Mouse (Mus musculus) ovary, adult 18-20 months (tissue): ENCODE results near the gene Plscr2.

ENCODE experiments used
- DNase-seq: peaks from one replicate; pipeline ENCODE4 v3.0.0; 2022; ENCODE audit warnings: low spot score, mixed read lengths

Plscr2 gene

DNA sequence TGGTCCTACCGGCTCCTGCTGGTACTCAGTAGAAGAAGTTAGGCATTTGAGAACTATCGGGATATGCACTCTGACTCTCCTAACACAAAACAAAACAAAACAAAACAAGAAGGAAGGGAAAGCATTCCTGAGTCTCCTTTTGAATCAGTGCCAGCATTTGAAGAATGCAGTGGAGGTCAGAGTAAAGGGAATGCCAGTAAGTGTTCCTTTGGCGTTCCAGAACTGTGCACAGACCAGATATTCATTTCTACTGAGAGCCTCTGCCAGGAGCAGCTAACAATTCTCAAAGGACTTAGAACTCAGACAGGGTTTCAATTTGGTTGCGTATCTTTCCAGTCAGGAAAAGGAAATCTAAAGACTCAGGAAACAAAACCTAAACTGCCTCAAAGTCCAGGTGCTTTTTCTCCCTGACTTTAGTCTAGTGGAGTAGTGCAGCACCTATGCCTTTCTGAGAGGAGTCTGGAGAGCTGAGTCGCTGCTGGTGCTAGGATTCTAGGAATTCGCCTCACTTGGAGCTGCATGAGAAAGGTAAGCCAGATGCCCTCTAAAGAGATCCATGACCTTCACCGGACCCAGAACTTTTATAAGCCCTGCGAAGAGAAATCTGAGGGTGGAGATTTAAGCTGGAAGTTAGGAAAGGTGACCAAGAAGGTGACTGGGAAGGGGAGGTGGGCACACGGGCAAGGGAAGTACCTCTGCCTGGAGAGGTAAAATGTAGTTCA, at the start of gene Plscr2:
Gene Plscr2 (plus strand): TSS at position 117 of the 722 bp plus-strand sequence.
- DNase-seq: peak; percentile 17

DNA sequence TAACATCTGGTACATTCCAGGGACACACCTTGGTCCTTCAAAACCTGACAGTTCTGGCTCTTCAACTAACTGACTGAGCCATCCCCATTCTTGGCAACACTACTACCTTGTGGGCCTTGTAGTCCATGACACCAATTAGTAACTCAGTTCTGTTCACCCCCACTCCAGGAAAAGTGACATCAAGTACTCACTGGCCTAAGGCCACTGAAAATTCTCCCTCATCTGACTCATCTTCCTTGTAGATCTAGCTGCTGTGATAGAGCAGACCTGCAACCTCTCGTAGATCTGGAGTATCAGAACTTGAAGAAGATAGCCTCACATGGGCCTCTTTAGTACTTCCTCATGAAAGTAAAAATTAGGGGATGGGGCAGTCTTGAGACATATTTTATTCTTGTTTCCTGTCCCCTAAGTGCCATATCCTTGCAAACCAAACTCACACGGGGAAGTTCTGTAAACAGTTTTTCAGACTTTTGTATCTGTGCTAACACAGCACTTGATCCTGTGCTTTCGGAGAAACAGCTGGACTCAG, 49.2 kb upstream of the Plscr2 start:
- no peak for DNase-seq

DNA sequence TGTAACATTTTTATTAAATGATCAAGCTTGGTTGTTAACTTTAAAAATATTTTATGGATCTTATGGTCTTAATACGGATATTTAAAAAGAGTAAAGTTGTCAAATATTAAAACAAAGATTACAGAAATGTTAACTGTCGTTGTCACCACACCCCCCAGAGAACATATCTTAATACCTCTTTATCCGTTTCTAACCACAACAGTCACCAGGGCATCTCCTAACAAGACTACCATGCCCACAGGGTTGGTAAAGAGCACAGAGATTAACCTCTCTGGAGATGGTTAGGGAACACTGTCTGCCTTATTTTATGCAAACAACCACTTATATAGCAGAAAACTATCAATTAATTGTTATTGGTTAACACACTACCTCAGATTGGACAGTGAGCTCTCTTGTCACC, 48.6 kb upstream of the Plscr2 start:
- no peak for DNase-seq

DNA sequence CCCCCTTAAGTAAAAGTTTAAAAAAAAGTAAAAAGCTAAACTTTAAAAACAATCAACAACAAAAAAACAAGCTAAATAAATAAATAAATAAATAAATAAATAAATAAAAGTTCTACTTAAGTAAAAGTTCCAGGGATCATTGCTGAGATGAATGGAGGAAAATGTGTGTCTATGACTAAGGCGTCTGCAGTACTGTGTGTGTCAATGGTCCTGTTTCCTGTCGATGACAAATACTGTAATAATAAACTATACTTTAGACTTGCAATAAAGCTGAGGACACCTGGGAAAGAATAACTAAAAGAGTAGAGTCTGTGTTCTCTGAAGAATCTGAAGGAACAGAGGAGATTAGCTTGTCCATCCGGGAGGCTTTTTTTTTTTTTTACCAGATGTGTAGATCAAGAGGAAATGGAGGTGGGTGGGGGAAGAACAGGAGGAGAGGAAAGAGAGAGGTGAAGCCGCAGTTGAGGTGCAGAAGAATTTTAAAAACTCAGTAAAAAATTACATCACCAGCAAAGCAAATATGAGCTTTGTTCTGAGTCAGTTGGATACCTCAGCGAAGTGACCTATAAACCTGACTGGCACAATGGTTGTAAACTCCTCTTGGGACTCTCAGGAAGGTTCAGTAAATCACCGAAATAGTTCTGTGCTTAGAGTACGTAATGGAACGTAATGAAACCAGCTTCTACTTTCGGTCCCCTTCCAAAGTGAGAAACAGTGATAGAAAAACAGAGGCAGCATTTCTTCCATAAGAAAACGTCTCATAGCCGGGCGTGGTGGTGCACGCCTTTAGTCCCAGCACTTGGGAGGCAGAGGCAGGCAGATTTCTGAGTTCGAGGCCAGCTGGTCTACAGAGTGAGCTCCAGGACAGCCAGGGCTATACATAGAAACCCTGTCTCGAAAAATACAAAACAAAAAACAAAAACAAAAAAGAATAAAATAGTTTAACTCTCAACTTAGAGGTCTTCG, 46.3 kb upstream of the Plscr2 start:
- DNase-seq: no peak

DNA sequence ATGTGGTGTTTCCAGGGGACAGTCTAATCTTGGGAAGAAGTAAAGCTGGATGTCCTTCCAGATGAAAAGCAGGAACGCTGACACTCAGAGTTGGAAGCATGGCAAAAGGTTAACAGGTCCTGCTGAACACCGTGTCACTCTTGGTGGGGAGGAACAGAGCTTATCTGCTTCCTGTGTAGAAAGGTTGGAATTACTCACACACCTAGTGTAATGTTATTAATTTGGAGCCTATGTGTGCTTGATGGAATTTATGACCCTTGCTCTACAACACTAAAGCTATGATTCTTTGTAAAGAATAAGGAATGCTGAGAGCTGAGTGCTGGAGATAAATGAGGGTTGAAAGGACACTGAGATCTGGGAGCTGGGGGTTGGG, 45.6 kb upstream of the Plscr2 start:
- DNase-seq: no peak

DNA sequence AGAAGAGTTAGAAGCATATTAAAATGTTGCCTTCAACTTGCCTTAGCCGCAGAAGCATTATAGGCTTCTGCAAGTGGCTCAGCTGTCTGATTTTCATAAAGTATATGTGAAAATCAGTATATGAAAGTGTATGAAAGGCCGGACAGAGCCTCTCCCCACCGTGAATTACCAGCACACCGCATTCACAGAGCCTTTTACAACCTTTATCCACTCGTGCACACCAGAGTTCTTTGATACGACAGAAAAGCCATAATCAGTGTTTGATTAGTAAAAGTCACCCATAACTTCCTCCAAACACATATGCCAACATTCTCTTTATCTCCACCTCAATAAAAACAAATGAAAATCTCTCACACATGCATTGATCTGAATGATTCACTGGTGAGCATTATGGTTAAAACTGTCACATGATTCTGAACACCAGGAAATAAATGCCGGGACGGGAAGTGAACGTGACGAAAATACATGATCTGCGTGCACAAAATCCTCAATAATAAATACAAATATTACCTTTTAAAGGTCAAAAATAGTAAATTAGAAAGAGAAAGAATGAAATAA, 40.4 kb upstream of the Plscr2 start:
- DNase-seq: no peak

DNA sequence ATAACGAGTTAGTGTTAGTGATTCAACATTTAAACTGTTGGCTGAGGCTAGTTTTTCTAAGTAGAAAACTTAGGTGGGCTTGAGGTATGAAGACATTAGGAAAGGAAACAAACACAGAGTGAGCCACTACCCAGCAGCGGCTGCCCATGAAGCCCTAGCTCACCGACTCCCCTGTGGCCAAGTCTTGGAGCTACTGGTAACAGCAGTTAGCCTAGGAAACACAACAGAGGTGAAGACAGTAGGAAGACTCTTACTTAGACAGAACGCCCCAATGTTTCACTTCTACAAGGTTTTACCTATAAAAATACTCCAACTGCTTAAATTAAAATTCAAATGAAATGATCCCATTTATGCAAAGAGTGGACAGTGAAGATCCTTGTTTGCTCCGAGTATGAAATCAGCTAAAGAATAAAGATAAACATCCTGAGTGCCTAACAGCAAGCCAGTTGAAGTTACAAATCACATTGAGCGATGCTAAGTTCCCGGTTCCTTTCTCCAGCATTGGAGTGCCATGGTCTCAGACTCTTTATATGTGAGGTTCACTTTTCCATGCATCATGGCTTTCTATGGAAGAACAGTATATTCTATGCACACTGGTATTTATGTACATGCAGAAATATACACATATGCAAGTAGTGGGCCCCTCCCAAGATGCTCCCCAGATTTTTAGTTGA, 26.5 kb upstream of the Plscr2 start:
- DNase-seq: no peak

DNA sequence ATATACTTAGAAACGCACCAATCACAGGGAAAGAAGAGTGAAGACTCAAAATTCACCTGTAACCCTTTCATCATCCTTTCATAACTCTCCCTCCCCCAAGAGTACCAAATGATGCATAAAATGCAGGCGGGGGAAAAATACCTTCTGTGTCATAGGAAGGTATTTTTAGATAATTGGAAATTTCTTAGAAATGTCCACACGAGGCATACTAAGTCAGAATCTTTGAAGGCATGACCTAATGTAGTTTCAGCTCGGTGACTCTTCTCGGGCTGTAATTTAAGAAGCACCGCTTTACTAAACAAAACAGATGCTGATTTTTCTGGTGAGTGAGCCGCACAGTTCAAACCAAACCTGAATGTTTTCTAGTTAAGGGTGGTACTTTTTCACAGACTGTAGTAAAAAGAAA, 26.0 kb upstream of the Plscr2 start, which contains the start of gene Plscr1:
Gene Plscr1 (plus strand): TSS at position 304 of the 406 bp plus-strand sequence.
- no peak for DNase-seq

DNA sequence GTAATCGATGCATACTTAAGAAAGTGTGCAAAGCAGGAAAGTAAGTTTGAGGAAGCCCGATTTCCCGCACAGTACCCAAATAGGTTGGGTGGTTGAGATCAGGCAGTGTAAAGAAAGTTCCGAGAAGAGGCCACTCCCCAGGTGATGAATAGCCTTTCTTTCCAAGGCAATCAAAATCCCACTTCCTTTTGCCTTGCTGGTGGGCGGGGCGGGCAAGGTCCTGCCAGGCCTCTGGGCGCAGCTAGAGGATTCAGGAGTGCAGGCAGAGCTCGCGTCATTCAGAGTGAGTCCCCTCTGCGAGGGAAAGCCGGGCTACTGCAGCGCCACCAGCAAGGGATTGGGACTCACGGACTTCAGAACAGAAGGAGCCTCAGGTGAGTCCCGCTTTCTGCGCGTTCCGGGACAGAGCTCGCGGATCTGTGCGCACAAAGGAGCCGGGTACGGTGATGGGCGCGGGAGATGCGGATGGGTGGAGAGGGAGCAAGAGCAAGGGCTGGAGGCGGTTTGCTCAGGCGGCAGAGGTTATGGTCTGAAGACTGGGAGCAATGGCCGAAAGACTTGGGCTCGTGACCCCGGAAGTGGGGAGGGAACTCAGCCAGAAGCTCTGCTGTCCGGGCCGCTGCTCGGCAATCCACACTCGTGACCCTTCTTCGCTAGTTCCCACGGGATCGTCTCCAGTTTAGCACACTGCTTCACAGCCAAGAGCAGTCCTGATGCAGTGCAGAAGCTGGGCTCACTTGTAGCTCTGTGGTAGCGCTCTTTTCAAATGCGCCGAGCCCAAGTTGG, 25.2 kb upstream of the Plscr2 start:
- peak; percentile 67 for DNase-seq

DNA sequence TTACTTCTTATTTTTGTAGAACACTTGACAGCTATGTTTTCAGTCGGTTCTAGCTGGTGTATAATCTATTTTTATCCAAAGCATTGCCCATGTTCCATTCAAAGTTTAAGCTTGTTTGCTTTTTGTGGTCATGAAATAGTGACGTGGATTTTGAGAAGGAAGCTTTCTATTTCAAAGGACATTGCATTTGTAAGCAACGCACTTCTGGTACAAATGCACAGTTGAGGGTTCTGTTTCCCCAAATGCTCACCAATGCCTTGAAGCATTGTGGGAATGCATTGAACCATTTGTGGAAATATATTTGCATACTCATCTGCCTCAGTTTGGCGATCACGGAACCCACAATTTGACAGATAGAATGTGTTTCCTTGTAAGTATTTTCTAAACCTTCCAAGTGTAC, 22.7 kb upstream of the Plscr2 start:
- DNase-seq: no peak

DNA sequence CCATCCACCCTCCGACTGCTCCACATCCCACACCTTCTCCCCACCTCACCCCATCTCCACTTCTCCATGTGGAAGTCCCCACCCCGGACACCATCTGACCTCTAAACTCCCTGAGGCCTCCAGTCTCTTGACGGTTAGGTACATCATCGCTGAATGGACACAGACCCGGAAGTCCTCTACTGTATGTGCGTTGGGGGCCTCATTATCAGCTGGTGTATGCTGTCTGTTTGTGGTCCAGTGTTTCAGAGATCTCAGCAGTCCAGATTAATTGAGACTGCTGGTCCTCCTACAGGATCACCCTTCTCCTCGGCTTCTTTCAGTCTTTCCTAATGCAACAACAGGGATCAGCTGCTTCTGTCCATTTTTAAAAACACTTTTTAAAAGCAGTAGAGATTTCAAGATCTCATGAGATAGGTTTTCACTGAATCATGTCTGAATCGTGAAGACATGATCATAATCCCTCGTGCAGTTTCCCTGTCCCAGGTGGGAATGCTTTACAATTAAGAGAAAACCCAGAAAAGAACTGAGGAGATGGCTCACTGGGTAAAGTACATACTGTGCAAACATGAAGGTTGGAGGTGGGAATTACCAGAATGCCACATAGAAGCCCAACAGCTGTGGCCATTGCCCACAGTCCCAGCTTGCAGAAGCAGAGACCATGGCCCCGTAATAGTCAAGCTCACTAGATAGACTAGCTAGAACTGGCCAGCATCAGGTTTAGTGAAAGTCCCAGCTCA, 21.6 kb upstream of the Plscr2 start:
- no peak for DNase-seq

DNA sequence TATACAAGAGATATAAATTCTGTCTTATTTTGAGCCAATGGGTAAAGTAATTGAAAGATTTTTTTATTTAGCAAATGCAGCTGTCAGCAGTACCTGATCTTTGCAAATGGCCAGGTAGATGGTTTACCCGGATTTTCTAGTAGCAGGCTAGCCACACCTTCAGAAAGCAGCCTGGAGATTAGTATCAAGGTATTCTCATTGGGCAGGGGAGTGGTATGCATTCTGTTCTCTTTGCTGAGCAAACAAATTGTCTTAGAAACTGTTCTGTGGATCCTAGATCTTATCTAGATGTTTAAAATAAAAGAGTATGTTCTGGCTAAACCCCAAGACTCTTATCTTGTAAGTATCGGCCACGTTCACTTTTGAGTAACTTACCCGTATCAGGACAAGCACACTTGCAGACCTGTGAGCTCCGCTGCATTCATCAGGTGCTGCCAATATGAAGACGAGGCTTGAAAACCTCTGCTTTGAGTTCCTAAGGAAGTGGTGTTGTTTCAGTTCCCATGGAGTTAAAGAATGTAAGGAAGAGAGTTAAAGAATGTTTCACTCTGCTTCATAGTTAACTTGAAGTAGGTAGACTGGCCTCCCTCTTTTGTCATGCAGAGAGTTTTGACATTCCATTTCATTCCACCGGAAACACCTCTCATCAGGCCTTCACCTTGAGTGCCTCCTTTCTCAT, 14.8 kb upstream of the Plscr2 start:
- DNase-seq: no peak

DNA sequence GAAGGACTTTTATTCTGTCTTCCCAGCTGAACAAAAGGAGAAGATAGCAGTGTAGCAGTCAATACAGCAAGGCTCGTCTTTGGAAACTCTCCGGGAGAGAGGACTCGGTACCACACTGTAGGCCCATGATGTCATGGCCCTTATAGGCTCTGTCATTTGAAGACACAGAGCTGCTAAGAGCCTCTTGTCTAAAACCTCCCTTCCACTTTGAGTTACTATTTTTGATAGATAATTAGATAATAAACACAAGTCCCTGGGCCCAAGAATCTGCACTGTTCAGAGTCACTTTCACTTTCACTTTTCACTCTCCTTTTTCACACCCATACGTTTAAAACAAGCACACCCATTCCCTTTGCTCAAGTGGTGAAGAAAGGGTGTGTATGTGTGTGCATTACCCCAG, 9.7 kb upstream of the Plscr2 start:
- no peak for DNase-seq

DNA sequence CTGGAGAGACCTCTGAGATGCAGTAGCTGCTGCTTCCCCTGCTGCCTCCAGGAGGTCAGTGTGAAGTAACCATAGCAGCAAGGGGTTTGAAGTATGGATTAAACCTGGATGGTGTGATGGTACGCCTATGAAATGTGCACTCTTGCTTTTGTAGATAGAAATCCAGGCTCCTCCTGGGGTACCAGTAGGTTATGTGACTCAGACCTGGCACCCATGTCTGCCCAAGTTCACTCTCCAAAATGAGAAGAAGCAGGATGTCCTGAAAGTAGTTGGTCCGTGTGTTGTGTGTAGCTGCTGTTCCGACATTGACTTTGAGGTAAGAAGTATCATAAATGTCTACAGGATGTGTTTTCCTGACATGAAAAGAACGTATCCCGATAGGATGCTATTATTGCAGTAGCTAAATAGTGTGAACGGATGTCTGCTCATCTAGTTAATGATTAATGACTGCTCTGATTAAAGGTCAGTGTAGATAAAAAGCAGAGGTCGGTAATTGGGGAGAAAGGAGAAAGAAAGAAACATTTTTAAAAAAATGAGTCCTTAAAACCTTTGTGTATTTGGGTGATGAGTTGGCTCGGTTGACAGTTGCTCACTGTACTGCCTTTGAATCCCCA, 8.7 kb upstream of the Plscr2 start:
- no peak for DNase-seq

DNA sequence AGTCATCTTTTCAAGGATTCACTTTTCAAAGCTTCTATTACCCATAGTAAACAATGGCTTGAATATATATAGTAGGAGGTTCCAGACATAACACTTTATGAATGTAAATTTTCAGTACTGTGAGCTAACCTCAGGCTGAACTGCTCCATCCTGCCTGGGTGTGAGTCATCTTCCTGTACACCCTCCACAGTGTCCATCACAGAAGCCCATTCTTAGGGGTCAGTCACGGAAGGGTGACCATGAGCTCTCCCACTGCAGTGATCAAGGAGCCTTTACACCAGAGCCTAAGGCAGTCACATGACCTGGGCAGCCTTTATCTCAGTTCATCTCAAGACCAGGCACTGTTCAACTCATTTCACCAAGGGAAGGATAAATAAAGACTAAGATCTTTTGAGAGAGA, 7.7 kb upstream of the Plscr2 start:
- no peak for DNase-seq

DNA sequence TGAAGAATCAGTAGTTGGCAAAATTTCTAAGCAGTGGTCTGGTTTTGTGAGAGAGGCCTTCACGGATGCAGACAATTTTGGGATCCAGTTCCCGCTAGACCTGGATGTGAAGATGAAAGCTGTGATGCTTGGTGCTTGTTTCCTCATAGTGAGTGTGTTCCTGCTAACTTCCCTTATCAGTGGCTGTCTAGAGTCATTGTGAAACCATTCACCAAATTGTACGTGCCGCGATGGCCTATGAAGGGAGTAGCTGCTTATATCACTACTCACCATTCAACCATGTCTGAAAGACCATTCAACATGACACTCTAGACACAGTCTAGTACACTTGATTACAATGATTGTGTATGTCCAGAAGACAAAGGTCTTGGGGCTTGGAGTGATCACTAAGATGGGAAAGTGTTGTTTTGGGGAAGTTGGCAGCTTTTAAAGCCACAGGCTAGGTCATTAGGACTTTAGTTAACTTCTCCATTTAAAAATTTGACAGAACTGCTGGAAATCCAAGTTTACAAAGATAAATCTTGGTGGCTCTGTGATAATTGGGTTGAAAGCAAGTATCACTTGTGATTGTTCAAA, 5.5 kb upstream of the Plscr2 start:
- no peak for DNase-seq

DNA sequence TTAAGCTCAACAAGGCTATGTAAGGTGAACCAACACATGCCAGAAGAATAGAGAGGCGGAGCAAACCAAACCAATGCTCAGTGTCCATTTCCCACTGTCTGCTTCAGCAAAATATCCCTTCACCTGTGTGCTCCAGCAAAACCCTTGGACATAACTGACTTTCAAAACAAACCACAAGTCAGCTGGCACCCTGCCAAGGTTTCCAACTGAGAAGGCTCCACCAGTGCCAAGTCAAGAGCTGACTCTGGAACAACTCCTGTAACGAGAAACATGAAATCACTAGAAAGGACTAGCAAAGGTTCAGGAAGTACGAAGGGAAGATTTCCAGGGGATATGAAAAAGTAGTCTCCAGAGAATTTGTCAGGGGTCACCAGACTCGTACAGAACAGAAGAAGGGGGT, 4.5 kb upstream of the Plscr2 start:
- DNase-seq: peak; percentile 59

DNA sequence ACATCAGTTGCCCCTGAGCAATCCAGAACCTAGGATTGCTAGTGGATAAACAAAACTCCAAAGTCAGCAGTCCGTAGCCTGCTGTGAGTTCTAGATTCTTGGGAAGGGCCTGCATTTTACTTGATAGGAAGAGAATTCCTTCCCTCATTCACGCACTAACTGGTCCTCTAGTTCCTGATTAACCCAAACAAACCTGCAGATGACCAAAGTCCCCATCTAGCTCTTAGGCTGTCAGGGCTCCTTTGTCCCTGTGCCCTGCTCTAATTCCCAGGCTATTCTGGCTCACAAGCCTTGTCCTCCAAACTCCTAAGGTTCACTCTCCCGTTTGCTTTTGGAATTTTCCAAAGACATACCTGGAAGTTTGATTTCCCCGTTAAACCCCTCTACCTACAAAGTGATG, 2.8 kb upstream of the Plscr2 start:
- DNase-seq: no peak

DNA sequence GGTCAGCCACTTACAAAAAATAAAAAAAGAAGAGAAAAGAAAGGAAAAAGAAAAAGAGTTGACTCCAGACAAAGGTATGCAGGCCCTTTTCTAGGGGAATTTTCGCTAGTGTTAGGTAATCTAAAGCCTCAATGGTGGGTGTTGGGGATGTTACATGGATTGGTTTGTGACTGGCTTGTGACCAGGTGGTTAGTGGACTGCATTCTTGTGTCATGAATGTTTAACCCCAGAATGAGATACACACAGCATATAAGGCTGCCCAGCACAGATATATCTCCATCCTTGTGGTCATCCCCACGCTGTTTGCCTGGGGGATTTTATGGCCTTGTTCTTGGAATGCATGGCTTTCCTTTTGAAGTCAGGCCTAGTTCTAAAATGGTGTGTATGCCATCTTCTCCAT, 2.1 kb upstream of the Plscr2 start:
- no peak for DNase-seq
